Mouse (Mus musculus): ENCODE results near the gene Cse1l.

- TF ChIP-seq CTCF (IDR thresholded peaks at IDR 0.05; ENCODE audit: low read depth) (no peak), EP300 (IDR thresholded peaks at IDR 0.05; ENCODE audit: low read depth) (no peak)
These were observed 18.1 kb downstream of the Cse1l start for GRCm38 (mm10) chr2:166923971-166924370.

Measured in liver, embryonic 14.5 days (tissue).